Comparison of ENCODE assay signal across 25 mouse cellular contexts in genomic region chr7:132763911-132764310, GRCm38 (mm10). TPM values are rescaled to one million over a fixed set of nuclear protein-coding genes. Genes with fewer than 3 reads are reported as not detected.
DNase-seq lines count a peak whose midpoint lies in the region; ATAC-seq and TF ChIP-seq lines count a peak whose summit lies in the region.
"Had no signal": no experiment of that assay in that cellular context is flagged by ENCODE, and none has a peak within 500 bp of the region (broad histone marks: within the 10 kb centered on the region; RNA-seq: fewer than 3 reads in every experiment).

No protein-coding gene starts in this region.

- peaks cover 17% of the 10 kb centered on the region for H3K79me2 ChIP-seq in CH12.LX (replicated peaks; ENCODE audit: control insufficient read depth, extremely low read depth, insufficient read depth, poor library complexity, severe bottlenecking)

- no peak for TF ChIP-seq RAD21 in CH12.LX (IDR thresholded peaks at IDR 0.05; ENCODE audit: low read depth, low read length)

- intact Hi-C loops in gastrocnemius, adult 2 months (cut with DNase I) = loop anchor here (2.0 kb wide), 1 partner anchor 27 kb away; no protein-coding TSS in a partner anchor
- intact Hi-C loops in gastrocnemius, postnatal 36 days (cut with DNase I) = no loop called here

- H3K27ac ChIP-seq in gastrocnemius, adult 2 months = peak overlapping the region; percentile 88
- H3K27ac ChIP-seq in liver, embryonic 12.5 days = peak overlapping the region; percentile 94
- H3K27ac ChIP-seq in liver, postnatal 0 days (ENCODE audit: low read depth) = no peak overlapping the region
- H3K27ac ChIP-seq in CH12.LX (ENCODE audit: insufficient read depth, low read depth) = peak overlapping the region; percentile 97
- peak overlapping the region; percentile 40; the same call in 1 of the 2 replicates for H3K27ac ChIP-seq in cortical plate, adult 2 months (ENCODE audit: insufficient read depth, low read length)
- H3K27ac ChIP-seq: embryonic facial prominence, embryonic 12.5 days; heart, embryonic 13.5 days; hindbrain, embryonic 14.5 days; macrophage had no signal

- 84% methylated on average over 5 of the region's 5 CpGs for WGBS in liver, embryonic 12.5 days (ENCODE audit: insufficient replicate concordance)
- WGBS in liver, postnatal 0 days (ENCODE audit: insufficient replicate concordance) = 90% methylated on average over 5 of the region's 5 CpGs

- H3K9me3 ChIP-seq in liver, embryonic 12.5 days (replicated peaks) = no peaks in the 10 kb centered on the region
- H3K9me3 ChIP-seq in liver, postnatal 0 days (ENCODE audit: low read length) = no peaks in the 10 kb centered on the region
- H3K9me3 ChIP-seq in CH12.LX (replicated peaks; ENCODE audit: low read length) = no peaks in the 10 kb centered on the region
- H3K9me3 ChIP-seq: embryonic facial prominence, embryonic 12.5 days; G1E; heart, embryonic 13.5 days had no signal

- H3K9ac ChIP-seq in liver, embryonic 12.5 days = no peak overlapping the region
- no peak overlapping the region for H3K9ac ChIP-seq in liver, postnatal 0 days (replicated peaks)
- peak overlapping the region; percentile 59 for H3K9ac ChIP-seq in CH12.LX (ENCODE audit: insufficient read depth, low read depth)
- H3K9ac ChIP-seq: embryonic facial prominence, embryonic 12.5 days; heart, embryonic 13.5 days; hindbrain, embryonic 14.5 days had no signal

- dilution Hi-C loops in CH12.LX (cut with MboI; ENCODE audit: extremely low pct_ligation_motif_present, extremely low pct_unique_long_range_greater_than_20kb, low sequenced_read_pairs) = no loop called here

- no peak for ATAC-seq in liver, embryonic 12.5 days
- no peak for ATAC-seq in liver, postnatal 0 days
- ATAC-seq in megakaryocyte-erythroid progenitor cell, adult 5-6 weeks (replicated peaks; ENCODE audit: low FRiP score, low TSS enrichment, poor library complexity, severe bottlenecking) = no peak
- ATAC-seq: forebrain, embryonic 14.5 days; Patski had no signal

- in situ Hi-C loops in CH12.LX (cut with MboI; ENCODE audit: low pct_ligation_motif_present, low pct_unique_long_range_greater_than_20kb, low sequenced_read_pairs) = no loop called here

- TF ChIP-seq POLR2A in CH12.LX (IDR thresholded peaks at IDR 0.05; ENCODE audit: low read depth, low read length) = no peak
- no peak for TF ChIP-seq POLR2A in cortical plate, adult 2 months (IDR thresholded peaks at IDR 0.05; ENCODE audit: extremely low read depth, insufficient read depth, low read length)

- H3K4me3 ChIP-seq in gastrocnemius, adult 2 months = no peak overlapping the region
- no peak overlapping the region for H3K4me3 ChIP-seq in liver, embryonic 12.5 days
- H3K4me3 ChIP-seq in liver, postnatal 0 days (ENCODE audit: low read depth, low read length) = no peak overlapping the region
- no peak overlapping the region for H3K4me3 ChIP-seq in CH12.LX (replicated peaks in 1 of 3; ENCODE audit: low read depth in 2 of 3, low read length in 2 of 3, poor library complexity in 1 of 3)
- no peak overlapping the region for H3K4me3 ChIP-seq in cortical plate, adult 2 months (ENCODE audit: insufficient read depth, low read length)
- H3K4me3 ChIP-seq: embryonic facial prominence, embryonic 12.5 days; heart, embryonic 13.5 days had no signal

- peaks cover 58% of the 10 kb centered on the region for H3K4me1 ChIP-seq in liver, embryonic 12.5 days
- H3K4me1 ChIP-seq in liver, postnatal 0 days (ENCODE audit: insufficient read depth) = peaks cover 35% of the 10 kb centered on the region
- peaks cover 59 to 97% of the 10 kb centered on the region in 2 experiments for H3K4me1 ChIP-seq in CH12.LX (ENCODE audit: control insufficient read depth in 1 of 2, insufficient read depth in 2 of 2)
- peaks cover 16% of the 10 kb centered on the region for H3K4me1 ChIP-seq in cortical plate, adult 2 months (ENCODE audit: control insufficient read depth, insufficient read depth, low read length)

- H3K27me3 ChIP-seq in liver, embryonic 12.5 days (replicated peaks) = no peaks in the 10 kb centered on the region
- H3K27me3 ChIP-seq in liver, postnatal 0 days (ENCODE audit: insufficient read depth, low read length) = no peaks in the 10 kb centered on the region
- no peaks in the 10 kb centered on the region for H3K27me3 ChIP-seq in CH12.LX (replicated peaks)
- H3K27me3 ChIP-seq: embryonic facial prominence, embryonic 12.5 days; heart, embryonic 13.5 days; Patski had no signal

- H3K4me2 ChIP-seq in liver, embryonic 12.5 days = no peak overlapping the region
- no peak overlapping the region for H3K4me2 ChIP-seq in liver, postnatal 0 days (ENCODE audit: low read depth, low read length)
- H3K4me2 ChIP-seq in CH12.LX (ENCODE audit: insufficient read depth, low read depth, poor library complexity, severe bottlenecking) = peak overlapping the region; percentile 51
- H3K4me2 ChIP-seq: embryonic facial prominence, embryonic 12.5 days; heart, embryonic 13.5 days; hindbrain, embryonic 14.5 days had no signal

- H3K36me3 ChIP-seq in liver, embryonic 12.5 days = peaks cover 89% of the 10 kb centered on the region
- H3K36me3 ChIP-seq in liver, postnatal 0 days (replicated peaks; ENCODE audit: insufficient read depth, low read length) = peaks cover 86% of the 10 kb centered on the region
- H3K36me3 ChIP-seq in CH12.LX (replicated peaks in 1 of 2; ENCODE audit: control insufficient read depth in 1 of 2, insufficient read depth in 1 of 2, low read length in 1 of 2) = peaks cover 19 to 56% of the 10 kb centered on the region in 2 experiments

- DNase-seq in gastrocnemius, adult 2 months = no peak
- DNase-seq in gastrocnemius, postnatal 36 days = no peak
- no peak for DNase-seq in liver, postnatal 0 days
- no peak for DNase-seq in CH12.LX (ENCODE audit: extremely low read depth)
- DNase-seq: adrenal gland, postnatal 25 days; cerebellum, adult 8-10 months; cerebellum, postnatal 25 days; gastrocnemius, postnatal 25 days; heart, adult 18-20 months; heart, postnatal 10 days; kidney, adult 18-20 months; kidney, postnatal 36 days; layer of hippocampus, postnatal 36 days; midbrain, embryonic 14.5 days; thymus, postnatal 25 days had no signal

- no peak for TF ChIP-seq CTCF in gastrocnemius, adult 2 months (IDR thresholded peaks at IDR 0.05)
- TF ChIP-seq CTCF in liver, postnatal 0 days (IDR thresholded peaks at IDR 0.05; ENCODE audit: low read depth) = no peak
- TF ChIP-seq CTCF in CH12.LX (conservative IDR thresholded peaks at IDR 0.05 in 1 of 2, IDR thresholded peaks at IDR 0.05 in 1 of 2; ENCODE audit: low read depth in 2 of 2, low read length in 2 of 2) = no peak
- no peak for TF ChIP-seq CTCF in cortical plate, adult 2 months (IDR thresholded peaks at IDR 0.05; ENCODE audit: extremely low read depth, insufficient read depth, low read length)

- no peak for TF ChIP-seq EP300 in liver, postnatal 0 days (IDR thresholded peaks at IDR 0.05; ENCODE audit: low read depth)
- no peak for TF ChIP-seq EP300 in CH12.LX (IDR thresholded peaks at IDR 0.05; ENCODE audit: low read length)

TF ChIP-seq in CH12.LX, 34 proteins besides CTCF, POLR2A, EP300 and RAD21:
- TF ChIP-seq ZNF384 (IDR thresholded peaks at IDR 0.05; ENCODE audit: low read depth, low read length) = no peak
- no peak for TF ChIP-seq NELFE (IDR thresholded peaks at IDR 0.05; ENCODE audit: low read depth, low read length)
- TF ChIP-seq SMC3 (IDR thresholded peaks at IDR 0.05; ENCODE audit: low read depth, low read length) = no peak
- no peak for TF ChIP-seq MEF2A (IDR thresholded peaks at IDR 0.05; ENCODE audit: borderline replicate concordance, low read depth, low read length)
- TF ChIP-seq MYC (IDR thresholded peaks at IDR 0.05; ENCODE audit: low read depth, low read length) = no peak
- no peak for TF ChIP-seq USF2 (conservative IDR thresholded peaks at IDR 0.05; ENCODE audit: low read depth, low read length)
- no peak for TF ChIP-seq HCFC1 (IDR thresholded peaks at IDR 0.05; ENCODE audit: low read depth, low read length)
- TF ChIP-seq ETS1 (conservative IDR thresholded peaks at IDR 0.05; ENCODE audit: low read depth, low read length) = no peak
- TF ChIP-seq CHD1 (IDR thresholded peaks at IDR 0.05; ENCODE audit: low read depth, low read length) = no peak

RNA-seq across cellular contexts. Expression of gene Fam53b, which starts 49.8 kb away (rescaled TPM):
- total RNA-seq in gastrocnemius, adult 2 months (2021) = 10 to 100 TPM; 15.3 to 27.4 TPM
- total RNA-seq in gastrocnemius, postnatal 36 days (2021) = 10 to 100 TPM; 15.0 to 16.1 TPM
- 27.2 and 28.8 TPM in 2 replicates for polyA plus RNA-seq in liver, embryonic 12.5 days (2016; fragmentation: Nextera tagmentation; extraction: Ambion mirVana)
- 15.2 and 17.2 TPM in 2 replicates for polyA plus RNA-seq in liver, postnatal 0 days (2015; fragmentation: Nextera tagmentation; extraction: Ambion mirVana)
- 21.8 and 22.1 TPM in 2 replicates for total RNA-seq in CH12.LX (2012; rRNA removed)
- 14.4 and 15.6 TPM in 2 replicates for total RNA-seq in CH12.LX (2014; rRNA removed)
- 25.0 and 30.9 TPM in 2 replicates for polyA plus RNA-seq in CH12.LX (2012; ENCODE audit: insufficient read length, low read depth)
- 21.4 and 21.9 TPM in 2 replicates for polyA plus RNA-seq in cortical plate, adult 2 months (2012; rRNA removed)
- total RNA-seq in megakaryocyte-erythroid progenitor cell, adult 5-6 weeks (2014; fragmentation: Nextera tagmentation) = 47.0 and 61.6 TPM in 2 replicates
- 11.5 and 21.2 TPM in 2 replicates for total RNA-seq in megakaryocyte-erythroid progenitor cell, adult 5-6 weeks (2017)
